Mouse (Mus musculus): ENCODE results near the gene Cfap298. TPM values are rescaled to one million over a fixed set of nuclear protein-coding genes. Genes with fewer than 3 reads are reported as not detected.

Cfap298 gene
- total RNA-seq, 2 experiments from 2014 or later: 27.0 to 28.5 TPM

Small RNAs within 50 kb of the gene (microRNA-seq; reads per million reads assigned to microRNA genes)
- gene Gm22933 (ENCODE audit: borderline number of aligned reads in 2 of 2): 0 reads per million in 2 experiments

Other genes starting within 250 kb of the Cfap298 start
- 1 to 10 TPM; 2.7 to 4.8 TPM for gene Mis18a, start 207.7 kb downstream of the Cfap298 start, total RNA-seq (2021)
- 10 to 100 TPM; 14.2 to 14.7 TPM for gene Mrap, start 196.9 kb downstream of the Cfap298 start, total RNA-seq (2021)
- 1 to 10 TPM; 6.1 to 6.6 TPM for gene Urb1, start 124.7 kb downstream of the Cfap298 start, total RNA-seq (2021)
- gene Eva1c, start 108.4 kb downstream of the Cfap298 start, total RNA-seq (2021): 1 to 10 TPM; 1.1 to 1.4 TPM
- gene Synj1, start 76.2 kb upstream of the Cfap298 start, total RNA-seq (2021): 10 to 100 TPM; 29.1 to 29.6 TPM
- gene Paxbp1, start 109.4 kb upstream of the Cfap298 start, total RNA-seq (2021): 10 to 100 TPM; 13.1 to 13.5 TPM
- under 1 TPM in 1 of 2 experiments, not detected in 1; 0.19 TPM for gene 4932438H23Rik, start 160.0 kb upstream of the Cfap298 start, total RNA-seq (2021)

Measured in heart, postnatal 36 days (tissue).